Mouse (Mus musculus) right cerebral cortex, postnatal 14 days (tissue): Measurements from ENCODE around the gene Sh3bgr.
A peak's percentile ranks its signal among the peaks of the same experiment; 100 is the strongest.

Experiments used
- DNase-seq: peaks from one replicate; pipeline ENCODE4 v3.0.0; 2022

The Sh3bgr gene

GRCm38 (mm10) chr16:96213027-96213426 lies 12.8 kb downstream of the Sh3bgr start:
- DNase-seq: no peak

- no peak for DNase-seq
These were observed 21.2 kb downstream of the Sh3bgr start for GRCm38 (mm10) chr16:96221491-96221890.

GRCm38 (mm10) chr16:96221959-96222358 lies 21.7 kb downstream of the Sh3bgr start:
- no peak for DNase-seq

- no peak for DNase-seq
These were observed 22.2 kb downstream of the Sh3bgr start for GRCm38 (mm10) chr16:96222452-96222851.

GRCm38 (mm10) chr16:96228438-96228837 lies 28.2 kb downstream of the Sh3bgr start:
- DNase-seq: no peak

- DNase-seq: no peak
These were observed 28.9 kb downstream of the Sh3bgr start for GRCm38 (mm10) chr16:96229044-96229555.

- peak; percentile 65 for DNase-seq
These were observed 30.2 kb downstream of the Sh3bgr start for GRCm38 (mm10) chr16:96230411-96230810.

- DNase-seq: no peak
These were observed 31.0 kb downstream of the Sh3bgr start for GRCm38 (mm10) chr16:96231251-96231650.

- DNase-seq: no peak
These were observed 31.7 kb downstream of the Sh3bgr start for GRCm38 (mm10) chr16:96231974-96232373.

GRCm38 (mm10) chr16:96233996-96234395 lies 33.7 kb downstream of the Sh3bgr start:
- DNase-seq: no peak

GRCm38 (mm10) chr16:96235366-96235970 lies 35.2 kb downstream of the Sh3bgr start, which contains the start of gene B3galt5:
B3galt5 (plus strand) TSS chr16:96235801.
- no peak for DNase-seq

GRCm38 (mm10) chr16:96244496-96244895 lies 44.2 kb downstream of the Sh3bgr start:
- no peak for DNase-seq

GRCm38 (mm10) chr16:96249635-96250034 lies 49.4 kb downstream of the Sh3bgr start:
- peak; percentile 29 for DNase-seq

- DNase-seq: no peak
These were observed 51.9 kb downstream of the Sh3bgr start for GRCm38 (mm10) chr16:96252146-96252545.

- no peak for DNase-seq
These were observed 58.2 kb downstream of the Sh3bgr start for GRCm38 (mm10) chr16:96258429-96258828.

GRCm38 (mm10) chr16:96271736-96272135 lies 71.5 kb downstream of the Sh3bgr start:
- no peak for DNase-seq

- no peak for DNase-seq
These were observed 72.8 kb downstream of the Sh3bgr start for GRCm38 (mm10) chr16:96272929-96273619.

- DNase-seq: no peak
These were observed 76.3 kb downstream of the Sh3bgr start for GRCm38 (mm10) chr16:96276596-96276995.
